Comparison of ENCODE assay signal across 30 mouse cellular contexts in genomic region chr5:53637206-53637605, GRCm38 (mm10).
DNase-seq lines count a peak whose midpoint lies in the region; ATAC-seq and TF ChIP-seq lines count a peak whose summit lies in the region.
"Had no signal": no experiment of that assay in that cellular context is flagged by ENCODE, and none has a peak within 500 bp of the region (broad histone marks: within the 10 kb centered on the region; RNA-seq: fewer than 3 reads in every experiment).

No protein-coding gene starts in this region.

- intact Hi-C loops in left cerebral cortex, postnatal 25 days (cut with DNase I), result no loop called here

- TF ChIP-seq CTCF in MEL (IDR thresholded peaks at IDR 0.05 in 2 of 3, conservative IDR thresholded peaks at IDR 0.05 in 1 of 3; ENCODE audit: control insufficient read depth in 1 of 3, insufficient read depth in 1 of 3, low read depth in 2 of 3, low read length in 3 of 3, poor library complexity in 1 of 3, severe bottlenecking in 1 of 3), result no peak
- TF ChIP-seq CTCF in liver, embryonic 14.5 days (IDR thresholded peaks at IDR 0.05; ENCODE audit: low read depth), result no peak

- H3K4me2 ChIP-seq in liver, embryonic 12.5 days, result peak overlapping the region; percentile 25
- peak overlapping the region; percentile 18; the same call in 1 of the 2 replicates for H3K4me2 ChIP-seq in liver, embryonic 14.5 days (ENCODE audit: low read depth)
- no peak overlapping the region for H3K4me2 ChIP-seq in intestine, embryonic 16.5 days (ENCODE audit: low read depth, low read length)
- H3K4me2 ChIP-seq in heart, embryonic 12.5 days, result no peak overlapping the region
- H3K4me2 ChIP-seq: embryonic facial prominence, embryonic 13.5 days; forebrain, embryonic 12.5 days; forebrain, embryonic 15.5 days; heart, embryonic 11.5 days; heart, embryonic 15.5 days; hindbrain, embryonic 14.5 days had no signal

- no peak for TF ChIP-seq RAD21 in MEL (IDR thresholded peaks at IDR 0.05; ENCODE audit: low read depth, low read length)

- no peaks in the 10 kb centered on the region for H3K27me3 ChIP-seq in liver, embryonic 12.5 days (replicated peaks)
- no peaks in the 10 kb centered on the region for H3K27me3 ChIP-seq in MEL (ENCODE audit: control insufficient read depth in 1 of 2, insufficient read depth in 2 of 2, low read length in 2 of 2)
- H3K27me3 ChIP-seq in liver, embryonic 14.5 days (ENCODE audit: control insufficient read depth, insufficient read depth, low read length), result no peaks in the 10 kb centered on the region
- H3K27me3 ChIP-seq in intestine, embryonic 16.5 days (replicated peaks; ENCODE audit: control insufficient read depth, insufficient read depth, low read length), result no peaks in the 10 kb centered on the region
- no peaks in the 10 kb centered on the region for H3K27me3 ChIP-seq in heart, embryonic 12.5 days (replicated peaks)
- H3K27me3 ChIP-seq: embryonic facial prominence, embryonic 13.5 days; forebrain, embryonic 12.5 days; forebrain, embryonic 15.5 days; heart, embryonic 15.5 days; Patski had no signal

- no peak overlapping the region for H3K9ac ChIP-seq in liver, embryonic 12.5 days
- no peak overlapping the region for H3K9ac ChIP-seq in MEL (ENCODE audit: control insufficient read depth, low read depth, low read length, poor library complexity, severe bottlenecking)
- H3K9ac ChIP-seq in liver, embryonic 14.5 days (replicated peaks), result no peak overlapping the region
- no peak overlapping the region for H3K9ac ChIP-seq in intestine, embryonic 16.5 days (ENCODE audit: low read depth, low read length)
- H3K9ac ChIP-seq in heart, embryonic 12.5 days, result no peak overlapping the region
- H3K9ac ChIP-seq: embryonic facial prominence, embryonic 13.5 days; forebrain, embryonic 12.5 days; forebrain, embryonic 15.5 days; heart, embryonic 15.5 days; hindbrain, embryonic 14.5 days had no signal

- H3K27ac ChIP-seq in liver, embryonic 12.5 days, result peak overlapping the region; percentile 69
- no peak overlapping the region for H3K27ac ChIP-seq in MEL (ENCODE audit: control insufficient read depth, low read depth, low read length)
- H3K27ac ChIP-seq in liver, embryonic 14.5 days, result peak overlapping the region; percentile 17
- H3K27ac ChIP-seq in intestine, embryonic 16.5 days (ENCODE audit: low read length), result no peak overlapping the region
- H3K27ac ChIP-seq in heart, embryonic 12.5 days (ENCODE audit: poor library complexity, severe bottlenecking), result no peak overlapping the region
- H3K27ac ChIP-seq: embryonic facial prominence, embryonic 10.5 days; embryonic facial prominence, embryonic 13.5 days; forebrain, embryonic 12.5 days; forebrain, embryonic 15.5 days; heart, embryonic 15.5 days; hindbrain, embryonic 14.5 days; hindbrain, postnatal 0 days had no signal

- H3K9me3 ChIP-seq in liver, embryonic 12.5 days (replicated peaks), result no peaks in the 10 kb centered on the region
- no peaks in the 10 kb centered on the region for H3K9me3 ChIP-seq in MEL (replicated peaks; ENCODE audit: insufficient read depth, low read length)
- H3K9me3 ChIP-seq in liver, embryonic 14.5 days (ENCODE audit: control insufficient read depth, low read length), result no peaks in the 10 kb centered on the region
- no peaks in the 10 kb centered on the region for H3K9me3 ChIP-seq in intestine, embryonic 16.5 days (ENCODE audit: control insufficient read depth, low read length)
- no peaks in the 10 kb centered on the region for H3K9me3 ChIP-seq in heart, embryonic 12.5 days (replicated peaks)
- H3K9me3 ChIP-seq: embryonic facial prominence, embryonic 10.5 days; embryonic facial prominence, embryonic 13.5 days; forebrain, embryonic 12.5 days; forebrain, embryonic 15.5 days; heart, embryonic 15.5 days had no signal

- WGBS in liver, embryonic 12.5 days (ENCODE audit: insufficient replicate concordance), result 41% methylated on average over 3 of the region's 3 CpGs
- WGBS in liver, embryonic 14.5 days (ENCODE audit: insufficient replicate concordance), result 47% methylated on average over 3 of the region's 3 CpGs
- WGBS in intestine, embryonic 16.5 days, result 93% methylated on average over 3 of the region's 3 CpGs
- 78% methylated on average over 3 of the region's 3 CpGs for WGBS in heart, embryonic 12.5 days

- peaks cover 29% of the 10 kb centered on the region for H3K4me1 ChIP-seq in liver, embryonic 12.5 days
- H3K4me1 ChIP-seq in MEL (ENCODE audit: control insufficient read depth in 1 of 2, insufficient read depth in 2 of 2, low read length in 2 of 2), result peaks cover 3 to 8% of the 10 kb centered on the region in 2 experiments
- peaks cover 7 to 11% of the 10 kb centered on the region in 2 experiments for H3K4me1 ChIP-seq in liver, embryonic 14.5 days (replicated peaks; ENCODE audit: control insufficient read depth in 2 of 2, insufficient read depth in 2 of 2, low read length in 1 of 2)
- no peaks in the 10 kb centered on the region for H3K4me1 ChIP-seq in intestine, embryonic 16.5 days (ENCODE audit: control insufficient read depth, insufficient read depth, low read length)
- peaks cover 9% of the 10 kb centered on the region for H3K4me1 ChIP-seq in heart, embryonic 12.5 days (replicated peaks)
- H3K4me1 ChIP-seq: embryonic facial prominence, embryonic 10.5 days; embryonic facial prominence, embryonic 13.5 days; forebrain, embryonic 12.5 days; forebrain, embryonic 15.5 days; heart, embryonic 15.5 days had no signal

- TF ChIP-seq POLR2A in MEL (IDR thresholded peaks at IDR 0.05; ENCODE audit: control insufficient read depth in 1 of 2, insufficient read depth in 1 of 2, low read depth in 1 of 2, low read length in 2 of 2, poor library complexity in 1 of 2), result no peak

- TF ChIP-seq EP300 in MEL (IDR thresholded peaks at IDR 0.05; ENCODE audit: low read depth in 1 of 2, low read length in 2 of 2), result no peak
- TF ChIP-seq EP300 in liver, embryonic 14.5 days (IDR thresholded peaks at IDR 0.05; ENCODE audit: low read depth), result no peak

- ATAC-seq in liver, embryonic 12.5 days, result peak; percentile 62
- peak; percentile 35; the same call in 1 of the 2 replicates for ATAC-seq in liver, embryonic 14.5 days (ENCODE audit: insufficient read depth)
- no peak for ATAC-seq in intestine, embryonic 16.5 days
- no peak for ATAC-seq in heart, embryonic 12.5 days (ENCODE audit: insufficient number of reproducible peaks, low FRiP score)
- ATAC-seq: CD4-positive, CD25-positive, alpha-beta regulatory T cell, adult 4 months; forebrain, embryonic 15.5 days; hindbrain, postnatal 0 days; Patski had no signal

- H3K4me3 ChIP-seq in liver, embryonic 12.5 days, result no peak overlapping the region
- H3K4me3 ChIP-seq in MEL (ENCODE audit: control insufficient read depth in 1 of 2, insufficient read depth in 1 of 2, low read depth in 2 of 2, low read length in 2 of 2), result no peak overlapping the region
- no peak overlapping the region for H3K4me3 ChIP-seq in liver, embryonic 14.5 days (ENCODE audit: insufficient read depth in 1 of 2, low read depth in 2 of 2, low read length in 2 of 2)
- H3K4me3 ChIP-seq in intestine, embryonic 16.5 days (ENCODE audit: low read length), result no peak overlapping the region
- no peak overlapping the region for H3K4me3 ChIP-seq in heart, embryonic 12.5 days
- H3K4me3 ChIP-seq: embryonic facial prominence, embryonic 10.5 days; embryonic facial prominence, embryonic 13.5 days; erythroblast, embryonic 14.5 days; forebrain, embryonic 12.5 days; forebrain, embryonic 15.5 days; heart, embryonic 15.5 days had no signal

- 0 out of 2 replicates have a peak, but pooled peaks cover 1% of the 10 kb centered on the region for H3K79me2 ChIP-seq in MEL (ENCODE audit: control insufficient read depth, insufficient read depth, low read length, poor library complexity)

- H3K36me3 ChIP-seq in liver, embryonic 12.5 days, result peaks cover 1% of the 10 kb centered on the region
- H3K36me3 ChIP-seq in MEL (ENCODE audit: control insufficient read depth in 1 of 2, insufficient read depth in 2 of 2, low read length in 2 of 2), result peaks cover 5 to 8% of the 10 kb centered on the region in 2 experiments
- no peaks in the 10 kb centered on the region for H3K36me3 ChIP-seq in liver, embryonic 14.5 days (replicated peaks; ENCODE audit: control insufficient read depth, insufficient read depth, low read depth)
- no peaks in the 10 kb centered on the region for H3K36me3 ChIP-seq in intestine, embryonic 16.5 days (ENCODE audit: control insufficient read depth, insufficient read depth, low read length)
- H3K36me3 ChIP-seq in heart, embryonic 12.5 days, result peaks cover 1% of the 10 kb centered on the region

- no peak for DNase-seq in liver
- peak; percentile 28 for DNase-seq in MEL (ENCODE audit: low read depth, low spot score)
- DNase-seq in MEL-GATA-1-ER (ENCODE audit: extremely low read depth, low read depth), result peak; percentile 2
- DNase-seq in liver, embryonic 14.5 days (ENCODE audit: low read depth in 3 of 3, low spot score in 3 of 3), result no peak
- no peak for DNase-seq in left cerebral cortex, postnatal 25 days (ENCODE audit: low spot score in 2 of 2)
- DNase-seq: adrenal gland, postnatal 10 days; adrenal gland, postnatal 36 days; cerebellum, adult 11 months; cerebellum, adult 2 months; cerebellum, adult 9-11 months; cerebellum, postnatal 25 days; embryo, embryonic 11 days; gastrocnemius, postnatal 10 days; heart, adult 11 months; heart, postnatal 10 days; heart, postnatal 4 days had no signal

TF ChIP-seq in MEL, 35 proteins besides CTCF, POLR2A, EP300 and RAD21:
- peak; percentile 55; the same call in 1 of the 2 replicates for TF ChIP-seq MAX (IDR thresholded peaks at IDR 0.05; ENCODE audit: low read length)
- TF ChIP-seq JUND (IDR thresholded peaks at IDR 0.05; ENCODE audit: low read depth, low read length), result no peak

Comparison
In these comparisons a context has a peak if more than half of its experiments do, and no peak if none do; other contexts are left out.
1. ATAC-seq: peak in liver, embryonic 12.5 days (single experiment) and liver, embryonic 14.5 days (single experiment); none in intestine, embryonic 16.5 days (single experiment) and heart, embryonic 12.5 days (single experiment).
2. H3K27ac ChIP-seq: peak in liver, embryonic 12.5 days (single experiment) and liver, embryonic 14.5 days (single experiment); none in MEL (single experiment), intestine, embryonic 16.5 days (single experiment) and heart, embryonic 12.5 days (single experiment).
3. H3K4me2 ChIP-seq: peak in liver, embryonic 12.5 days (single experiment) and liver, embryonic 14.5 days (single experiment); none in intestine, embryonic 16.5 days (single experiment) and heart, embryonic 12.5 days (single experiment).
4. DNase-seq: peak in MEL (single experiment) and MEL-GATA-1-ER (single experiment); none in liver (single experiment), liver, embryonic 14.5 days (0 of 3) and left cerebral cortex, postnatal 25 days (0 of 2).